Mouse (Mus musculus): ENCODE data around the gene Hs3st5. TPM values are rescaled to one million over a fixed set of nuclear protein-coding genes. Genes with fewer than 3 reads are reported as not detected.

The Hs3st5 gene
- total and polyA plus RNA-seq, 3 experiments, result not detected

DNA sequence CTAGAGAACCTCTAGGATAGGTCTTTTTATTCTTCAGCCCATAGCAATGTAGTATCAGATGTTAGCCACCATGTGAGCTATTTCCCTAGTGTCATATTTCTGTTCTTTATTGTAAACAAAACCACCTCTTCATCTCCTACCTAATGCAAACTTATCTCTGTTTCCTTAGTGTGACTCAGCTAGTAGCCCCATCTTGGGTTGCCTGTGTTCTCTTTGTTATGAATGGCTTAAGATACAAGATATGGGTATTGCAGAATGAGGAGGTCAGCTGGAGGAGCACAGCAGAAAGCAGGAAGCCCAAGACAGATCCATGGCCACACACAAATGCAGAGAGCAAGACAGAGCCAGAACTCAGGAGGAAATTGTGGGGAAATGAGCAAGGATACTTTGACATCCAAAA, 288.7 kb downstream of the Hs3st5 start:
- Histone ChIP-seq H3K4me3 (replicated peaks in 1 of 3; ENCODE audit: low read depth in 2 of 3, low read length in 2 of 3, poor library complexity in 1 of 3) (no peak overlapping the region), H3K36me3 (replicated peaks in 1 of 2; ENCODE audit: control insufficient read depth in 1 of 2, insufficient read depth in 1 of 2, low read length in 1 of 2) (no peaks in the 10 kb centered on the region), H3K27ac (ENCODE audit: insufficient read depth, low read depth) (no peak overlapping the region), H3K4me2 (ENCODE audit: insufficient read depth, low read depth, poor library complexity, severe bottlenecking) (no peak overlapping the region), H3K79me2 (replicated peaks; ENCODE audit: control insufficient read depth, extremely low read depth, insufficient read depth, poor library complexity, severe bottlenecking) (no peaks in the 10 kb centered on the region), H3K4me1 (ENCODE audit: control insufficient read depth in 1 of 2, insufficient read depth in 2 of 2) (no peaks in the 10 kb centered on the region; a peak in 1 of 4 replicates), H3K9me3 (replicated peaks; ENCODE audit: low read length) (no peaks in the 10 kb centered on the region), H3K27me3 (replicated peaks) (no peaks in the 10 kb centered on the region), H3K9ac (ENCODE audit: insufficient read depth, low read depth) (no peak overlapping the region)
- in situ Hi-C loops (cut with MboI; ENCODE audit: low pct_ligation_motif_present, low pct_unique_long_range_greater_than_20kb, low sequenced_read_pairs) (no loop called here), dilution Hi-C loops (cut with MboI; ENCODE audit: extremely low pct_ligation_motif_present, extremely low pct_unique_long_range_greater_than_20kb, low sequenced_read_pairs) (no loop called here)
- no peak for TF ChIP-seq RCOR1 (conservative IDR thresholded peaks at IDR 0.05; ENCODE audit: low read depth, low read length)
- no peak for TF ChIP-seq BHLHE40 (IDR thresholded peaks at IDR 0.05; ENCODE audit: low read depth, low read length)
- no peak for TF ChIP-seq POLR2AphosphoS2 (IDR thresholded peaks at IDR 0.05; ENCODE audit: low read depth, low read length)
- no peak for TF ChIP-seq ZMIZ1 (IDR thresholded peaks at IDR 0.05; ENCODE audit: low read depth, low read length)
- TF ChIP-seq USF1 (IDR thresholded peaks at IDR 0.05; ENCODE audit: low read depth, low read length), result no peak
- TF ChIP-seq EP300 (IDR thresholded peaks at IDR 0.05; ENCODE audit: low read length), result no peak
- TF ChIP-seq MAZ (IDR thresholded peaks at IDR 0.05; ENCODE audit: low read depth, low read length), result no peak
- no peak for TF ChIP-seq POLR2A (IDR thresholded peaks at IDR 0.05; ENCODE audit: low read depth, low read length)
- DNase-seq (ENCODE audit: extremely low read depth), result no peak

DNA sequence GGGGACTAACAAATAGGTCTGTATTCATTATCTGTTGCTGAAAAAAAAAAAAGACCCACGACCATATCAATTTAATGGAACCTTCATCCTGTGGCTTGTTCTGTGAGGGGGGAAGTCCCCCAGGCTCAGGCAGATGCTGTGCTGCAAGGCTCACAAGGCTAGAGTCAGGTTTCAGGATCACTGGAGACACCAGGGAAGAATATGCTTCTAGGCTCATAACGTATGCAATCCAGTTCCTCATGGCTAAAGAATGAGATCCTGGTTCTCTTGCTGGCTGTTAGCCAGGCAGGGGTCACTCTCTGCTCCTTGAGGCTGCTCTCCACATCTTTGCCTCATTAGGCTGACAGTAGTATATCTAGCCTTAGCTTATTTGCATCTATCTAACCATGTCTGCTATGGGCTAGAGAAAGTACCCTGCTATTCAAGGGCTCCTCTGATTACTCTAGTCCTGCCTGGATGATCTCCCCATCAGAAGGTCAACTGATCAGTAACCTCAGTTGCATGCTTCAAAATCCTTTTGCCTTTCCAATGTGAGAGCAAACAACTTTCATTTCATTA, 294.4 kb downstream of the Hs3st5 start:
- no peaks in the 10 kb centered on the region for H3K27me3 ChIP-seq (replicated peaks)
- no peak overlapping the region for H3K4me3 ChIP-seq (replicated peaks in 1 of 3; ENCODE audit: low read depth in 2 of 3, low read length in 2 of 3, poor library complexity in 1 of 3)
- no peak overlapping the region for H3K27ac ChIP-seq (ENCODE audit: insufficient read depth, low read depth)
- in situ Hi-C loops (cut with MboI; ENCODE audit: low pct_ligation_motif_present, low pct_unique_long_range_greater_than_20kb, low sequenced_read_pairs), result no loop called here
- dilution Hi-C loops (cut with MboI; ENCODE audit: extremely low pct_ligation_motif_present, extremely low pct_unique_long_range_greater_than_20kb, low sequenced_read_pairs), result no loop called here
- H3K9ac ChIP-seq (ENCODE audit: insufficient read depth, low read depth), result no peak overlapping the region
- no peaks in the 10 kb centered on the region for H3K36me3 ChIP-seq (replicated peaks in 1 of 2; ENCODE audit: control insufficient read depth in 1 of 2, insufficient read depth in 1 of 2, low read length in 1 of 2)
- no peak overlapping the region for H3K4me2 ChIP-seq (ENCODE audit: insufficient read depth, low read depth, poor library complexity, severe bottlenecking)
- H3K4me1 ChIP-seq (ENCODE audit: control insufficient read depth in 1 of 2, insufficient read depth in 2 of 2), result peaks cover 6 to 50% of the 10 kb centered on the region in 2 experiments
- H3K79me2 ChIP-seq (replicated peaks; ENCODE audit: control insufficient read depth, extremely low read depth, insufficient read depth, poor library complexity, severe bottlenecking), result no peaks in the 10 kb centered on the region
- TF ChIP-seq MEF2A (IDR thresholded peaks at IDR 0.05; ENCODE audit: borderline replicate concordance, low read depth, low read length), result no peak
- no peak for TF ChIP-seq UBTF (IDR thresholded peaks at IDR 0.05; ENCODE audit: low read depth, low read length)
- no peak for TF ChIP-seq NRF1 (IDR thresholded peaks at IDR 0.05; ENCODE audit: low read depth, low read length)
- no peak for TF ChIP-seq RCOR1 (conservative IDR thresholded peaks at IDR 0.05; ENCODE audit: low read depth, low read length)
- no peak for TF ChIP-seq MXI1 (IDR thresholded peaks at IDR 0.05; ENCODE audit: low read depth, low read length)
- no peak for TF ChIP-seq PAX5 (IDR thresholded peaks at IDR 0.05; ENCODE audit: low read length)
- TF ChIP-seq CTCF (conservative IDR thresholded peaks at IDR 0.05 in 1 of 2, IDR thresholded peaks at IDR 0.05 in 1 of 2; ENCODE audit: low read depth in 2 of 2, low read length in 2 of 2), result no peak
- no peak for TF ChIP-seq ZKSCAN1 (IDR thresholded peaks at IDR 0.05; ENCODE audit: borderline replicate concordance, low read depth, low read length)
- no peak for TF ChIP-seq ZNF384 (IDR thresholded peaks at IDR 0.05; ENCODE audit: low read depth, low read length)
- no peak for TF ChIP-seq POLR2A (IDR thresholded peaks at IDR 0.05; ENCODE audit: low read depth, low read length)
- no peak for DNase-seq (ENCODE audit: extremely low read depth)
- no peaks in the 10 kb centered on the region for H3K9me3 ChIP-seq (replicated peaks; ENCODE audit: low read length)

Measured in CH12.LX (cell line).